Mouse (Mus musculus): ENCODE results near the gene Arap1. TPM values are rescaled to one million over a fixed set of nuclear protein-coding genes. Genes with fewer than 3 reads are reported as not detected.

Arap1 gene
- polyA plus RNA-seq, 1 experiment from 2014 or later, result 8.7 TPM

- H3K4me2 ChIP-seq (ENCODE audit: low read length), result no peak overlapping the region
- 79% methylated on average over 10 of the region's 10 CpGs for WGBS
- no peak overlapping the region for H3K9ac ChIP-seq (replicated peaks; ENCODE audit: low read length)
- DNase-seq (no peak), ATAC-seq (ENCODE audit: low FRiP score, low TSS enrichment) (no peak)
- no peaks in the 10 kb centered on the region for H3K36me3 ChIP-seq (ENCODE audit: control insufficient read depth, insufficient read depth, low read length)
- no peak overlapping the region for H3K27ac ChIP-seq (replicated peaks; ENCODE audit: low read depth, low read length)
- no peak overlapping the region for H3K4me3 ChIP-seq (replicated peaks; ENCODE audit: low read depth, low read length)
- H3K4me1 ChIP-seq (ENCODE audit: control insufficient read depth, insufficient read depth, low read length), result 0 out of 2 replicates have a peak, but pooled peaks cover 5% of the 10 kb centered on the region
- H3K9me3 ChIP-seq (ENCODE audit: control insufficient read depth, low read length), result no peaks in the 10 kb centered on the region
- no peaks in the 10 kb centered on the region for H3K27me3 ChIP-seq (ENCODE audit: control insufficient read depth, insufficient read depth, low read length)
These were observed 17.6 kb upstream of the Arap1 start for GRCm38 (mm10) chr7:101330074-101330840.

DNA sequence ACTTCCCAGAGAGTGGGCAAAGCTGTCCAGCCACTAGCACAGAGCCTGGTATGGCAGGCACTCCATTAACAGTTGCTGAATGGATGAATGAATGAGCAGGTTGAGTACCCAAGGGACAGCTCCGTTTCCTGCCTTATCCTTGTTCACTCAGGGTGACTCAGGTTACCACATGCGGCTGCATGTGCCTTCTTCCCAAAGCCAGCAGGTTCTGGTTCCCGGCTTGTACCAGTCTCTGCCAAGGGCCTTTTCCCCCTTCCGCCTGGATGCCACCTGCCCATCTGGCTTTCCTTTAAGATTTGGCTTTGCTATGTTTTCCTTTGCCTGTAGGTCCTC is 17.1 kb upstream of the Arap1 start:
- Histone ChIP-seq H3K9me3 (ENCODE audit: control insufficient read depth, low read length) (no peaks in the 10 kb centered on the region), H3K9ac (replicated peaks; ENCODE audit: low read length) (no peak overlapping the region), H3K27me3 (ENCODE audit: control insufficient read depth, insufficient read depth, low read length) (no peaks in the 10 kb centered on the region), H3K36me3 (ENCODE audit: control insufficient read depth, insufficient read depth, low read length) (no peaks in the 10 kb centered on the region), H3K4me3 (replicated peaks; ENCODE audit: low read depth, low read length) (no peak overlapping the region), H3K27ac (replicated peaks; ENCODE audit: low read depth, low read length) (no peak overlapping the region), H3K4me2 (ENCODE audit: low read length) (no peak overlapping the region), H3K4me1 (ENCODE audit: control insufficient read depth, insufficient read depth, low read length) (0 out of 2 replicates have a peak, but pooled peaks cover 5% of the 10 kb centered on the region)
- DNase-seq (no peak), ATAC-seq (ENCODE audit: low FRiP score, low TSS enrichment) (no peak)
- 81% methylated on average over 4 of the region's 4 CpGs for WGBS

GRCm38 (mm10) chr7:101332045-101332831 is 15.6 kb upstream of the Arap1 start:
- Histone ChIP-seq H3K4me3 (replicated peaks; ENCODE audit: low read depth, low read length) (no peak overlapping the region), H3K36me3 (ENCODE audit: control insufficient read depth, insufficient read depth, low read length) (no peaks in the 10 kb centered on the region), H3K9me3 (ENCODE audit: control insufficient read depth, low read length) (no peaks in the 10 kb centered on the region), H3K4me2 (ENCODE audit: low read length) (no peak overlapping the region), H3K9ac (replicated peaks; ENCODE audit: low read length) (no peak overlapping the region), H3K4me1 (ENCODE audit: control insufficient read depth, insufficient read depth, low read length) (0 out of 2 replicates have a peak, but pooled peaks cover 5% of the 10 kb centered on the region), H3K27ac (replicated peaks; ENCODE audit: low read depth, low read length) (no peak overlapping the region), H3K27me3 (ENCODE audit: control insufficient read depth, insufficient read depth, low read length) (no peaks in the 10 kb centered on the region)
- no peak for DNase-seq
- WGBS, result 82% methylated on average over 5 of the region's 5 CpGs
- no peak for ATAC-seq (ENCODE audit: low FRiP score, low TSS enrichment)

- no peak for ATAC-seq (ENCODE audit: low FRiP score, low TSS enrichment)
- H3K4me1 ChIP-seq (ENCODE audit: control insufficient read depth, insufficient read depth, low read length), result no peaks in the 10 kb centered on the region
- WGBS, result 92% methylated on average over 2 of the region's 2 CpGs
- H3K27ac ChIP-seq (replicated peaks; ENCODE audit: low read depth, low read length), result no peak overlapping the region
- H3K4me2 ChIP-seq (ENCODE audit: low read length), result no peak overlapping the region
- no peak overlapping the region for H3K9ac ChIP-seq (replicated peaks; ENCODE audit: low read length)
- H3K36me3 ChIP-seq (ENCODE audit: control insufficient read depth, insufficient read depth, low read length), result no peaks in the 10 kb centered on the region
- no peaks in the 10 kb centered on the region for H3K9me3 ChIP-seq (ENCODE audit: control insufficient read depth, low read length)
- no peak overlapping the region for H3K4me3 ChIP-seq (replicated peaks; ENCODE audit: low read depth, low read length)
- no peaks in the 10 kb centered on the region for H3K27me3 ChIP-seq (ENCODE audit: control insufficient read depth, insufficient read depth, low read length)
- no peak for DNase-seq
These were observed 12.6 kb upstream of the Arap1 start for GRCm38 (mm10) chr7:101335228-101335627.

GRCm38 (mm10) chr7:101336686-101337085 is 11.2 kb upstream of the Arap1 start:
- H3K9me3 ChIP-seq (ENCODE audit: control insufficient read depth, low read length), result no peaks in the 10 kb centered on the region
- H3K4me3 ChIP-seq (replicated peaks; ENCODE audit: low read depth, low read length), result no peak overlapping the region
- H3K4me1 ChIP-seq (ENCODE audit: control insufficient read depth, insufficient read depth, low read length), result no peaks in the 10 kb centered on the region
- no peak for ATAC-seq (ENCODE audit: low FRiP score, low TSS enrichment)
- no peaks in the 10 kb centered on the region for H3K27me3 ChIP-seq (ENCODE audit: control insufficient read depth, insufficient read depth, low read length)
- no peak overlapping the region for H3K4me2 ChIP-seq (ENCODE audit: low read length)
- 85% methylated on average over 3 of the region's 3 CpGs for WGBS
- H3K9ac ChIP-seq (replicated peaks; ENCODE audit: low read length), result no peak overlapping the region
- H3K27ac ChIP-seq (replicated peaks; ENCODE audit: low read depth, low read length), result no peak overlapping the region
- H3K36me3 ChIP-seq (ENCODE audit: control insufficient read depth, insufficient read depth, low read length), result no peaks in the 10 kb centered on the region
- DNase-seq, result no peak

DNA sequence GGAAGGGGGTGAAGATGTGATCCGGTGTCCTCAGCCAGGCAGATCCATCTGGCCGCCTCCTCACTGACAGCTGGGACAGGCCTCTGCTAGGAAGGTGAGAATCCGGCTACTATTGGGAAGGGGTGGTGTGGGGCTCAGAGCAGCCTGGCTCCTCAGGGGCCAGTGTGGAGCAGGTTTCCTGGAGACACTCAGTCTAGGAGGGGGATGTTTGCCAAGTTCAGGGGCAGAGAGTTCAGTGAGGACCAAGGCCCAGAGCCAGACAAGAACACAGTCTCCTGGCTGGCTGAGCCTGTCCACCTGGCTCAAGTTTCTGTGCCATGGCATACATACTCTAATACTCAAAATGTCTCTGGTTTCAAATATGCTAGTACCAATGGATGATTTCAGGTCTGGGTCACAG is 10.5 kb upstream of the Arap1 start:
- ATAC-seq (ENCODE audit: low FRiP score, low TSS enrichment) (no peak), DNase-seq (no peak)
- Histone ChIP-seq H3K9ac (replicated peaks; ENCODE audit: low read length) (no peak overlapping the region), H3K36me3 (ENCODE audit: control insufficient read depth, insufficient read depth, low read length) (no peaks in the 10 kb centered on the region), H3K4me3 (replicated peaks; ENCODE audit: low read depth, low read length) (no peak overlapping the region), H3K27me3 (ENCODE audit: control insufficient read depth, insufficient read depth, low read length) (no peaks in the 10 kb centered on the region), H3K4me2 (ENCODE audit: low read length) (no peak overlapping the region), H3K4me1 (ENCODE audit: control insufficient read depth, insufficient read depth, low read length) (no peaks in the 10 kb centered on the region), H3K27ac (replicated peaks; ENCODE audit: low read depth, low read length) (no peak overlapping the region), H3K9me3 (ENCODE audit: control insufficient read depth, low read length) (no peaks in the 10 kb centered on the region)
- WGBS, result 83% methylated on average over 3 of the region's 3 CpGs

DNA sequence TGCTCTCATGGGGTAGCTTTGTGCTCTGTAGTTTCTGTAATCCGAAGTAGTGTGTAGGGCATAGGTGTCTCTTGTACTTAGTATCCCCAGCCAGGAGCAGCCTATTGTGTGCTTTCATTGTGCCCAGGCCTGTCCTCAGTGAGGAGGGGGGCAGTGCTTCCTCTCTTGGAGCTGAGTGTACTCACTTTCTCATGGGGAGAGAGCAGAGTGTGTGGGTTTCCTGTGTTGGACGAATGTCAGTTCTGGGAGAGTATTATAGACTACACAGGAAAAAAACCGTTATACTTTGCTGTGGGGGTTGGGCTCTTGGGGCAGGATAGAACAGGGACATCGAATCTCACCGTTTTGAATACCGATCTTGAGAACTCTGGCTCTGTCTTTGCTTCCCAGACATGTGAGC is 6.5 kb upstream of the Arap1 start:
- Histone ChIP-seq H3K27ac (replicated peaks; ENCODE audit: low read depth, low read length) (no peak overlapping the region), H3K36me3 (ENCODE audit: control insufficient read depth, insufficient read depth, low read length) (no peaks in the 10 kb centered on the region), H3K9ac (replicated peaks; ENCODE audit: low read length) (no peak overlapping the region), H3K4me1 (ENCODE audit: control insufficient read depth, insufficient read depth, low read length) (no peaks in the 10 kb centered on the region), H3K9me3 (ENCODE audit: control insufficient read depth, low read length) (no peaks in the 10 kb centered on the region), H3K4me2 (ENCODE audit: low read length) (no peak overlapping the region), H3K4me3 (replicated peaks; ENCODE audit: low read depth, low read length) (no peak overlapping the region), H3K27me3 (ENCODE audit: control insufficient read depth, insufficient read depth, low read length) (no peaks in the 10 kb centered on the region)
- WGBS, result 74% methylated on average over 6 of the region's 6 CpGs
- DNase-seq (no peak), ATAC-seq (ENCODE audit: low FRiP score, low TSS enrichment) (no peak)

DNA sequence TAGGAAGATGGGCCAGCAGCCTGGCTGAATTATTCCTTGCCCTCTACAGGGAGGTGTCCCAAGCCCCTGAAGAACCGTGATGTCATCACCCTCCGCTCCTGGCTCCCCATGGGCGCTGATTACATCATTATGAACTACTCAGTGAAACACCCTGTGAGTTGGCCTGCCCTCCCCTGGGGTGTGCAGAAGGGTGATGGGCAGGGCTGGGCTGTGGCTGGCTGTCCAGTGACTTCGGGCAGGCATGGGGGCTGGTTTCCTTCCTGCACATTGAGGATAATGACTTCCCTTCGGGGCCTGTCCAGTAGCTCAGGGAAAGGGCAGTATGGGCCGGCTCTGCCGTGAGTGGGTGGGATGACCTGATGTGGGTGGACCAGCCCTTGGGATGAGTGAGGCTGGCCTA is 4.7 kb upstream of the Arap1 start:
- Histone ChIP-seq H3K9me3 (ENCODE audit: control insufficient read depth, low read length) (no peaks in the 10 kb centered on the region), H3K4me1 (ENCODE audit: control insufficient read depth, insufficient read depth, low read length) (peaks cover 3% of the 10 kb centered on the region; the same call in 1 of the 2 replicates), H3K9ac (replicated peaks; ENCODE audit: low read length) (no peak overlapping the region), H3K4me2 (ENCODE audit: low read length) (no peak overlapping the region), H3K27ac (replicated peaks; ENCODE audit: low read depth, low read length) (no peak overlapping the region), H3K36me3 (ENCODE audit: control insufficient read depth, insufficient read depth, low read length) (no peaks in the 10 kb centered on the region), H3K4me3 (replicated peaks; ENCODE audit: low read depth, low read length) (no peak overlapping the region), H3K27me3 (ENCODE audit: control insufficient read depth, insufficient read depth, low read length) (no peaks in the 10 kb centered on the region)
- 87% methylated on average over 7 of the region's 7 CpGs for WGBS
- DNase-seq, result no peak
- no peak for ATAC-seq (ENCODE audit: low FRiP score, low TSS enrichment)

- WGBS, result 72% methylated on average over 4 of the region's 4 CpGs
- no peak for DNase-seq
- Histone ChIP-seq H3K4me3 (replicated peaks; ENCODE audit: low read depth, low read length) (no peak overlapping the region), H3K4me2 (ENCODE audit: low read length) (no peak overlapping the region), H3K4me1 (ENCODE audit: control insufficient read depth, insufficient read depth, low read length) (peaks cover 7% of the 10 kb centered on the region), H3K27me3 (ENCODE audit: control insufficient read depth, insufficient read depth, low read length) (peaks cover 12% of the 10 kb centered on the region; the same call in 1 of the 2 replicates), H3K9ac (replicated peaks; ENCODE audit: low read length) (no peak overlapping the region), H3K36me3 (ENCODE audit: control insufficient read depth, insufficient read depth, low read length) (no peaks in the 10 kb centered on the region), H3K27ac (replicated peaks; ENCODE audit: low read depth, low read length) (no peak overlapping the region), H3K9me3 (ENCODE audit: control insufficient read depth, low read length) (no peaks in the 10 kb centered on the region)
- ATAC-seq (ENCODE audit: low FRiP score, low TSS enrichment), result no peak
These were observed 3.0 kb upstream of the Arap1 start for GRCm38 (mm10) chr7:101344892-101345291.
